Mouse (Mus musculus): ENCODE measurements around the gene Tbc1d5.

DNA sequence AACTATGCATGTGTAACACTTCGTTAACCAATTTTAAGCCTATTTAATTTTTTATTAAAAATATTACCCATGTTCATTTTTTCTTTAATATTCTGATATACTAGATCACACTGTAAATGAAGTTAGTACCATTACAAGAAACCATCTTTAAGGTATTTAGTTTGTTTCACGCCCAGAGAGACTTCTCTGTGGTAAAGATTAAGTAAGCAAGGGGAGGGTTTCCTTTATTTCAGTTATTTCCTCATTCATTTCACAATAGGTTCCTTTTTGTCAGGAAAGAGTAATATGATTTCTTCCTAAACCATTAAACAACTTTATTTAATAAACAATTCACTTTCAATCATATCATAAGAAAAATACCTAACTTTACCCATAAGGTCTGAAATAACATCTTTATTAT is 256.8 kb downstream of the Tbc1d5 start:
- TF ChIP-seq GATA1 (IDR thresholded peaks at IDR 0.05; ENCODE audit: low read length) (no peak), TAL1 (IDR thresholded peaks at IDR 0.05; ENCODE audit: low read length) (no peak)

Measured in erythroblast, embryonic 14.5 days (primary cell).